Mouse (Mus musculus) thymus, postnatal 4 days (tissue): ENCODE data around the gene Gm2916.
"Not testable (repeated sequence)": the region's sequence is repeated elsewhere in the genome, so short reads cannot be mapped to it uniquely, and the experiment has no call there.

Source experiments
- DNase-seq: peaks from one replicate; pipeline ENCODE4 v3.0.0; 2021

Gm2916 gene

DNA sequence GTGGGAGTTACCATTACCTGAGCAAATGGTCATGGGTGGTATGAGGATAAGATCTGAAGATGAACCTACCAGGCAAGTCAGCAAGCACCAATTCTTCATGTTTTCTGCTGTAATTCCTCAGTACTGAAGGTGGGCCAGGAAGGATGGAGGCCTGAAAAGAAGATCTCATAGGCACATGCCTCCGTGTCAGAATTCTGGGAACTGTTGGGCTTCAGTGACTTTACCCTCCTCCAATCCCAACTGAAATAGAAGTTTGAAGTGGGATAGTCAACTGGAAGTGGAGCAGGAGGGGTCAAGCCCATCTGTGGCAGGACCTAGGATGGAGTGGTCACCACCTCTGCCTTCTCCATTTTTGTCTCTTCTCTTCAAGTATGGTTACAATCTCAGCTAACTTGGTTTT, at the start of gene Gm2916:
Gene Gm2916, plus strand, starts transcription at position 301 of the 400 bp plus-strand sequence.
- DNase-seq = not testable (repeated sequence)

DNA sequence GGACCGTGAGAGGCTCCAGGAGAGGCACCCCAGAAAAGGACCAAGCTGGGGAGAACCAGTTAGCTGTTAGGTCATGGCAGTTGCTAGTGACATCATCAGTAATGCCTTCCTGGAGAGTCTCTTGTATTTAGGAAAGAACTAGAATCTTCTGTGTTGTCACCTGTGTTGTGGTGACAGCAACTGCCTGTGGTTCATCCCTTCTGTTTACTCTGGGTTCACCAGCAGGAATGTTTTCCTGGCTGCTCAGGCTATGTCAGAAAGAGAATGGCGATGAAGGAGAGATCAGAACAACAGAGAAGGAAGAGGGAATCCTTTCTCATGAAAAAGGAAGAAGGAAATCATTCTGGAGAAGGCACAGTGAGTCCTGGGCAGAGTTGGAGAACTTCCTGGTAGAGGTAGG, 38.0 kb upstream of the Gm2916 start, which contains the start of gene Gm3033:
Gene Gm3033, plus strand, starts transcription at position 301 of the 400 bp plus-strand sequence.
- not testable (repeated sequence) for DNase-seq

DNA sequence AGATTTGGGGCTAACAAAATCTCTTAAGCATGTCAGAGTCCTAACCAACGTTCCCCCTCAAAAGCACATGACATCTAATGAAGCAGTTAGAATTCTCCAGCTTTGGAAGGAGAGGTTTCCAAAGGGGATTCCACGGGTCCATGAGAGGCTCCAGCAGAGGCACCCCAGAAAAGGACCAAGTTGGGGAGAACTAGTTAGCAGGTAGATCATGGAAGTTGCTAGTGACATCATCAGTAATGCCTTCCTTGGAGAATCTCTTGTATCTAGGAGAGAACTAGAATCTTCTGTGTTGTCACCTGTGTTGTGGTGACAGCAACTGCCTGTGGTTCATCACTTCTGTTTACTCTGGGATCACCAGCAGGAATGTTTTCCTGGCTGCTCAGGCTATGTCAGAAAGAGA, 47.5 kb downstream of the Gm2916 start, which contains the start of gene Gm3029:
Gene Gm3029, plus strand, starts transcription at position 301 of the 400 bp plus-strand sequence.
- not testable (repeated sequence) for DNase-seq

DNA sequence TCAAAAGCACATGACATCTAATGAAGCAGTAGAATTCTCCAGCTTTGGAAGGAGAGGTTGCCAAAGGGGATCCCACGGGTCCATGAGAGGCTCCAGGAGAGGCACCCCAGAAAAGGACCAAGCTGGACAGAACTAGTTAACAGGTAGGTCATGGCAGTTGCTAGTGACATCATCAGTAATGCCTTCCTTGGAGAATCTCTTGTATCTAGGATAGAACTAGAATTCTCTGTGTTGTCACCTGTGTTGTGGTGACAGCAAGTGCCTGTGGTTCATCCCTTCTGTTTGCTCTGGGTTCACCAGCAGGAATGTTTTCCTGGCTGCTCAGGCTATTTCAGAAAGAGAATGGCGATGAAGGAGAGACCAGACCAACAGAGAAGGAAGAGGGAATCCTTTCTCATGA, 79.3 kb downstream of the Gm2916 start, which contains the start of gene Gm3095:
Gene Gm3095, plus strand, starts transcription at position 301 of the 400 bp plus-strand sequence.
- not testable (repeated sequence) for DNase-seq
